Mouse (Mus musculus): Measurements from ENCODE around the gene Fubp1.

The Fubp1 gene

DNA sequence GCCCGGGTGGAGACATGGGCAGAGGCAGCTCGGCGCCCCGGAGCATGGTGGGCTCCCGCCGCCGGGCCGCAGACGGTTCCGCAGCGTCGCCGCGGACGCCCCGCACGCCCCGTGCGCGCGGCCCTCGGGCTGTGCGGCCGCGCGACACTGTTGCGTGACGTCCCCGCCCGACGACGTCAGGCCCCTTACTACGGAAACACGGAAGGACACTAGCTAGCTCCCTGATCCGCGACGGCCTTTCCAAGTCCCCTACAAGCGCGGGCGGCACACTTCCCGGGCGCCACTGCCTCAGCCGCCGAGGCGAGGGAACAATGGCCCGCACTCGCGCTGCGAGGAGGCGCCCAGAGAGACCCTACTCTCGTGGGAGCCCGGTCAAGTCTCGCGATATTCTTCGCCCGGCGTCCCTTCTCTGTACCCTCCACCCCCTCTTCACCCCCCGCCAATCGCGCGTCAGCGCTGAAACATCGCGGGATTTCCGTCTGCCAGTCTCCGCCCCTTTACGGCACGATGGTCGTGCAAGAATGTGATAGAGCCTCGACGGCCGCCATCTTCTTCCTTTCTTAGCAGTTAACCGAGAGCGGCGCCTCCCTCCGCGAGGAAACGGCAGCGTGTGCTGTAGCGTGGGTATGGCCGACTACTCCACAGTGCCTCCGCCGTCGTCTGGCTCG, at the start of gene Fubp1, which contains the start of gene Dnajb4:
Fubp1 (plus strand) TSS at position 456 of the 668 bp plus-strand sequence.
Dnajb4 (minus strand) TSS at position 336 of the 668 bp plus-strand sequence.
- peak; percentile 100 for DNase-seq (ENCODE audit: low spot score in 2 of 2)

DNA sequence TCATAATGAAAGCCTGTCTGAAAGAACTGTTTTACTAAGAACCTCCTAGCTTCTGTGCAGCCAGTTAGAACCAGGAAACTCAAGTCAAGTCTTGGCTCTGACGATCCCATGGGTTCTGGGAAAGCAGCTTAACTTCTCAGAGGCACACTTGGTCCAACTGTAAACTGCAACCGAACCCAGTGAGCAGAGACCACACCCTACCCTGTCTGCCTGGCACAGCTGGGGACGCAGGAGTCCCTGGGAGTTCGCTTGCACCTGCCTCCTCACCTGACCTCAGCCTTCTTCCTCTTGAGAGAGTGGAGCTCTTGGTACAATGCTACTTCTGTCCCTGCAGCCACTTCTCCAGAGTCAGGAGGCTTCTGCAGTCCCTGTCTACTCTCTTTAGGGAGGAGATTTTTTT, 49.6 kb upstream of the Fubp1 start:
- DNase-seq (ENCODE audit: low spot score in 2 of 2) = no peak

GRCm38 (mm10) chr3:152163320-152163719, 46.9 kb upstream of the Fubp1 start:
- DNase-seq (ENCODE audit: low spot score in 2 of 2) = no peak

DNA sequence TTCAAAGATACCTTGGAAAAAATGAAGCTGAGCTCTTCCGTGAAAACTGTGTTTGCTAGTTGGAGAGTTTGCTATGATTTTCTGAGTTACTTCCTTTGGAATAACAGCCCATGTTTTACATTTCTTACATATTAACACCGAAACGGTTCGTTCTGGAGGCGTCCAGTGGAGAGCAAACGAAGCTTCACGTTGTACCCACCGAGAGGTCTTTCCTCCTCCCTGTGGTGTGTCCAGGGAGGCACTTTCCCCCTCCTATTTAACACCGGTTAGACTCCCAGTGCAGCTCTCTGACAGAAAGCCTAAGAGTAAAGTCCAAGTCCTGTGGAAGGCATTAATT, 45.2 kb upstream of the Fubp1 start:
- DNase-seq (ENCODE audit: low spot score in 2 of 2) = no peak

- DNase-seq (ENCODE audit: low spot score in 2 of 2) = no peak
These were observed 44.7 kb upstream of the Fubp1 start for GRCm38 (mm10) chr3:152165351-152166098.

DNA sequence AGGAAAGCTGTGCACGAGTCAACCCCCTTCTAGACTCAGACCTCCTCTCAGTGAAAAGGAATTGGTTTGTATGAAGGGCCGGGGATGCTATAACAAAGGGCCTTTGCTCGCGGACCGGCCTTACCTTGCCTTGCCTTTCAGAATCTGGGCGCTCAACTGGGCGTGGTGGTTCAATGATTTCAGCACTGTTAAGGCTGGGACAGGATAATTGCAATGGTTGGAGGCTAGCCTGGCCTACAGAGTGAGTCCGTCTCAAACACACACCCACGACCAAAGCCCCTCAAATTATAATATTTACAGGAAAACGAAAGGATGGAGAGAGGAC, 44.2 kb upstream of the Fubp1 start, which contains the start of gene Gipc2:
Gipc2 (minus strand) TSS at position 132 of the 325 bp plus-strand sequence.
- no peak for DNase-seq (ENCODE audit: low spot score in 2 of 2)

GRCm38 (mm10) chr3:152166699-152167451, 43.3 kb upstream of the Fubp1 start:
- no peak for DNase-seq (ENCODE audit: low spot score in 2 of 2)

GRCm38 (mm10) chr3:152168007-152168406, 42.2 kb upstream of the Fubp1 start:
- no peak for DNase-seq (ENCODE audit: low spot score in 2 of 2)

DNA sequence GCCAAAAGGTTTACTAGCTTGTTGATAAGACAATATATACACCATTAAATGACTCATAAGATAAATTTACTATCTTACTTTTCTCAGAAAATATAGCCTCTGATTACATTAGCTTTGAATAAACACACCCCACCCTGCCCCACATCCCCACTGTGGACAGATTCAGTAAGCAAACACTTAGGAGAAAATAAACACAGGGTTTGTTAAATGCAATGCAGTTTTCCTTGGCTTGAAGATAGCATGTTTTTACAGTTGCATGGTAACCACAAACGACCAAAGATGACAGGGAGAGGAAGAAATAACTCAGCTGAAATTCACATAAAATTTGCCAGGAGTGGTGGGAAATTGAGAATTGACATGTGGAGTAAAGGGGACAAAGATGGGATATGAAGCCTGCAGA, 39.8 kb upstream of the Fubp1 start:
- no peak for DNase-seq (ENCODE audit: low spot score in 2 of 2)

DNA sequence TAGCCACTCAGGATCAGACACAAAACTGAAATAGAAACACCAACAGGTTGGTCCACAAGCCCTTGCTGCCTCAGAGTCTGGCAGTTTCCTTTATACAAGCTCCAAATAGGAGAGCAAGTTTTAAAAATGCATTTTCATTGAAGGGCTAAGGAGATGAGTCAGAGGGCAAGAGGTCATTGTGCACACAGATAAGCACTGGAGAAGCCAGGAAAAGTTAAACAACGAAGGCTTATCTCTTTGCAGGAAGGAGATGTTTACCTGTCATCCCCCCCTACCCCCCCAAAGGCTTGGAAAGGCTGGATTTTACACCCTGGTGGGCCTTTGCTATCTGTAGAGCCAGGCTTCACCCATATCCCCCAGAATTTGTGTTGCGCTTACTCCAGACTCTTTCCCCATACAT, 39.0 kb upstream of the Fubp1 start:
- no peak for DNase-seq (ENCODE audit: low spot score in 2 of 2)

DNA sequence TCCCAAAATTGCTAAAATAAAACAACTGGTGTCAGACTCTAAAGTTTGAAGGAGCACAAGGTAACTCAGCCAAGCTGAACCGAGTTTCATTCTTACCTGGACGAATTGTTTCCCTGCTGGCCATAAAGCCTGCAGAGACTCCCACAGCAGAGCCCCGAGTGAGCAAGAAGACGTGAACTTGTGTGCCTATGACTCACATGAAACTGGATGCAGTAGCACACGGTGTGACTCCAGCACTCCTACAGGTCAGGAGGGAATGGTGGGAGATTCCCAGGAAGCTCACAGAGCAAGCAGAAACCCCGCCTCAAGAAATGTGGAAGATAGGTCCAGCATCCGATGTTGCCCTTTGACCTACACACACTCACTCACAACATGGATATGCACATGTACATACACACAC, 38.4 kb upstream of the Fubp1 start:
- no peak for DNase-seq (ENCODE audit: low spot score in 2 of 2)

DNA sequence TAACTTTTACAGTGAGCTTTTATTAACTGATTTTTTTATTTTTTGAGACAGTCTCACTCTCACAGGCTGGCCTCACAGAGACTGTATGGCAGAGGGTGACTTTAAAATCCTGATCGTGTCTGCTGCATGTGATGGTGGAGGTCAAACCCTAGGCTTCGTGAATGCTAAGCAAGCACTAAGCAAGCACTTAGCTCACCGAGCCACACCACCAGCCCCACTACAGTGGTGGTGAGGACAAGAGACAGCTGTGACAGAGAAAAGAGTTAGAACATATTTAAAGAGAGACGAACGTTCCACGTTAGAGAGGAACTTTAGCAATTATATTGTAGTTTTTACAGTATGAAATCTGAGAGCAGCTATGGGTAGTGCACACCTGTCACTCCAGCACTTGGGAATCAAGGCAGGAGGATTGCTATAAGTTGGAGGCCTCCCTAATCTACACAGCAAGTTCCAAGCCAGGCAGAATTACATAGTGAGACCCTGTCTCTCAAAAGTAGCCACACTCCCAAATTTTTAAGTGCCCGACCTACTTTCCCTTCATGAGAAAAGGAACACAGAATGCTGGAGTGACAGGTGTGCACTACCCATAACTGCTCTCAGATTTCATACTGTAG, 37.8 kb upstream of the Fubp1 start:
- DNase-seq (ENCODE audit: low spot score in 2 of 2) = no peak

DNA sequence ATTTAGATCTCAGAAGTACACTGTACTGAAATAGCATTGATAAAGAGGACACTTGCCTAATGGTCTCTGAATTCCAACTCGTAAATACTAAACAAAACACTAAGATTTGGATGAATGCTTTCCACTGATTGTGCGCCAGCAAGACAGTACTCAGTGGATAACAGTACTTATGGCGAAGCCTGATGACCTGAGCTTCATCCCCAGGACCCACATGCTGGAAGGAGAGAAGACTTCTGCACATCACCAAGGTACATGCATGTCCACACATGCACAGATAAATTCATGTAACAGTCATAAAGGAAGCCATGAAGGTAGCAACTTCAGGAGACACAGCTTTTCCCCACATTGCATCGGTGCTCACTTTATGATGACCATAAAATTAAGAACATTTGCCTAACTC, 31.4 kb upstream of the Fubp1 start:
- DNase-seq (ENCODE audit: low spot score in 2 of 2) = no peak

DNA sequence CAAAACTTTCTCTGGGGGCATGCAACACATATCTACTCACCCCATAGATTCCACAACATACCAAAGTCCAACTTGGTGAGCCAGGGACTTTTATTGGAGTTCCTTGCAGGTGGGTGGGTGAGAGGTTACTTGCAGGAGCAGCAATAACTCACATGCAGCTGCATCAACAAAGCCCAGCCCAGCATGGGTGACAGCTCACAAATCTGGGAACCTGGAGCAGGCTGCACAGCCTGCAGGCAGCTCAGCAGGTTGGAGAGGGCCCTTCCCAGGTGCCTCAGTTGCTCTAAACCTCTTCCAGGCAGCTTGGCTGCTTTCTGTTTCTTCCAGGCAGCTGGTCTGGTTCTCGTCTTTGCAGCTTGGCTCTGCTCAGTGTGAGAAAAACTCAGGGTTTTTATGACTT, 30.9 kb upstream of the Fubp1 start:
- no peak for DNase-seq (ENCODE audit: low spot score in 2 of 2)

DNA sequence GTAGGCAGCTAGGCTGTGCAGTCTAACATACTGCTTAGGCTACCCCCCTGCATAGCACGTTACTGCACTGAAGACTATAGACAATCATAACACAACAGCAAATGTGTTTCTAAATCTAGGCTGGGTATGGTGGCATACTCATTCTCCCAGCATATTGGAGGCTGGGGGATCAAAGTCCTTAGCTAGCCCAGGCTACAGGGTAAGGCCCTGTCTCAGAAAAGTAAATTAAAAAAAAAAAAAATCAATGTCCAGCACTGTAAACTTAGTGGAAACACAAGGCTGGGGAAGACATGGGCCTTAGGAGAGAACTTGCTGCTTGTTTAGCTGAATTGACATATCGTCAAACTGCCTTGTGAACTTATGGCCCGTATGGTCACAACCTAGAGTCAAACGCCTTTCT, 29.6 kb upstream of the Fubp1 start:
- DNase-seq (ENCODE audit: low spot score in 2 of 2) = no peak

DNA sequence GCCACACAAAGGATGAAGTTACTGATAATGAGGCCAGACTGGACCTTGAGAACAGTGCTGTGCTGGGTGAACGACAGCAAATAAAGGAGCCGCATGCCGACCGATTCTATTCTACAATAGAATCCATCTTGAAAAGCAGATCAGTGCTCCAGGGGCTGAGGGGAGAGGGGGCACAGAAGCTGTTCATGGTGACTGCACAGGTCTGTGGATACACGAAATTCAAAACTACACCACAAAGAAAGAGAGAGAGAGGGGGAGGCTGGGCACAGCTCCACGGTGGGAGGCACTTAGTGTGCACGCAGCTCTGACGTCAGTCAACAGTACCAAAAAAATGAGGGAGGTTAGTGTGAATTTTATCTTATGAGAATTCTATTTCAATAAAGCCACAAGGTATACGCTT, 26.7 kb upstream of the Fubp1 start:
- DNase-seq (ENCODE audit: low spot score in 2 of 2) = no peak

- no peak for DNase-seq (ENCODE audit: low spot score in 2 of 2)
These were observed 24.1 kb upstream of the Fubp1 start for GRCm38 (mm10) chr3:152186106-152186505.

GRCm38 (mm10) chr3:152189306-152189705, 20.9 kb upstream of the Fubp1 start:
- DNase-seq (ENCODE audit: low spot score in 2 of 2) = no peak

- DNase-seq (ENCODE audit: low spot score in 2 of 2) = no peak
These were observed 19.3 kb upstream of the Fubp1 start for GRCm38 (mm10) chr3:152190679-152191477.

- DNase-seq (ENCODE audit: low spot score in 2 of 2) = no peak
These were observed 18.4 kb upstream of the Fubp1 start for GRCm38 (mm10) chr3:152191791-152192237.

GRCm38 (mm10) chr3:152192238-152192931, 17.8 kb upstream of the Fubp1 start:
- DNase-seq (ENCODE audit: low spot score in 2 of 2) = peak in 1 of 2 experiments; percentile 14
